Mouse (Mus musculus) CH12.LX (cell line): ENCODE data around the gene Terb2.

Experiments
- CHD2 ChIP-seq: IDR thresholded peaks from 2 replicates; pipeline ENCODE4 v1.6.1; 2011; ENCODE audit warnings: low read length, improper control_type of control experiment
- CTCF ChIP-seq, 2 experiments: IDR thresholded peaks in 1 of 2; conservative IDR thresholded peaks in 1 of 2; 2 replicates each; pipeline ENCODE4 v1.5.1; 2011 to 2012; ENCODE audit warnings: low read depth in 2 of 2, low read length in 2 of 2, improper control_type of control experiment in 1 of 2, inconsistent platforms in 1 of 2, mild to moderate bottlenecking in 1 of 2, moderate library complexity in 1 of 2
- E2F4 ChIP-seq: IDR thresholded peaks from 2 replicates; pipeline ENCODE4 v1.6.1; 2011; ENCODE audit warnings: low read depth, low read length, improper control_type of control experiment; ENCODE audit not compliant: insufficient replicate concordance
- ETS1 ChIP-seq: conservative IDR thresholded peaks from 2 replicates; pipeline ENCODE4 v1.6.1; 2012; ENCODE audit warnings: low read depth, mild to moderate bottlenecking, inconsistent platforms, low read length, improper control_type of control experiment, moderate library complexity
- GABPA ChIP-seq: IDR thresholded peaks from 2 replicates; pipeline ENCODE4 v1.6.1; 2012; ENCODE audit warnings: low read depth, low read length, improper control_type of control experiment, inconsistent platforms; ENCODE audit not compliant: insufficient replicate concordance
- KAT2A ChIP-seq: IDR thresholded peaks from 2 replicates; pipeline ENCODE4 v1.6.1; 2012; ENCODE audit warnings: low read length, improper control_type of control experiment, inconsistent platforms; ENCODE audit not compliant: insufficient replicate concordance
- MAFK ChIP-seq: IDR thresholded peaks from 2 replicates; pipeline ENCODE4 v1.6.1; 2011; ENCODE audit warnings: low read length, improper control_type of control experiment; ENCODE audit not compliant: insufficient replicate concordance
- MAX ChIP-seq: IDR thresholded peaks from 2 replicates; pipeline ENCODE4 v1.6.1; 2011; ENCODE audit warnings: low read length, improper control_type of control experiment
- MYC ChIP-seq: IDR thresholded peaks from 2 replicates; pipeline ENCODE4 v1.6.1; 2011; ENCODE audit warnings: low read depth, mild to moderate bottlenecking, improper control_type of control experiment, low read length
- POLR2A ChIP-seq: IDR thresholded peaks from 2 replicates; pipeline ENCODE4 v1.6.1; 2011; ENCODE audit warnings: low read depth, mild to moderate bottlenecking, improper control_type of control experiment, low read length
- TBP ChIP-seq: conservative IDR thresholded peaks from 2 replicates; pipeline ENCODE4 v1.6.1; 2011; ENCODE audit warnings: low read depth, low read length, improper control_type of control experiment
- ZC3H11A ChIP-seq: IDR thresholded peaks from 2 replicates; pipeline ENCODE4 v1.6.1; 2012; ENCODE audit warnings: low read depth, mild to moderate bottlenecking, inconsistent platforms, low read length, improper control_type of control experiment
- ZNF384 ChIP-seq: IDR thresholded peaks from 2 replicates; pipeline ENCODE4 v1.6.1; 2012; ENCODE audit warnings: low read depth, low read length, improper control_type of control experiment, inconsistent platforms

DNA sequence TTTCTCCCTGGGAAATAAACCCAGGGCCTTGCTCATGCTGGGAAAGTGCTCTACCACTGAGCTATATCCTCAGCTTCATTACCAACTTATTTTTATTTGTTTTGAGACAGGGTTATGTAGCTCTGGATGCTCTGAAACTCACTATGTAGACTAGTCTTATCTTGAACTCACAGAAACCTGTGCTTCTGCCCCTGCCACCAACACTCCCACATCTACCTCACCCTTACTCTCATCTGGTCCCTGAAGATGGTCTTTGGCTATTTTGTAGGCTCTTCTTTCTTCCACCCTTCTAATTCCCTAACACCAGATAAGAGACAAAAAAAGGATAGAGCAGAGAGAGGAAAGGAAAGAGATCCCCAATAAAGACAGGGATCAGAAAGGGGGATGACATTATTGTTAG lies 37.6 kb downstream of the Terb2 start:
- no peak for TF ChIP-seq CTCF (conservative IDR thresholded peaks at IDR 0.05 in 1 of 2, IDR thresholded peaks at IDR 0.05 in 1 of 2; ENCODE audit: low read depth in 2 of 2, low read length in 2 of 2)
- TF ChIP-seq ZNF384, result no peak
- no peak for TF ChIP-seq MAX
- no peak for TF ChIP-seq MYC
- no peak for TF ChIP-seq ETS1
- no peak for TF ChIP-seq POLR2A
- TF ChIP-seq GABPA, result no peak
- no peak for TF ChIP-seq MAFK
- TF ChIP-seq TBP, result no peak
- no peak for TF ChIP-seq KAT2A
- TF ChIP-seq CHD2, result no peak
- TF ChIP-seq ZC3H11A, result no peak
- no peak for TF ChIP-seq E2F4
